Comparison of ENCODE assay signal across 24 mouse cellular contexts in genomic region chr16:18642291-18642690, GRCm38 (mm10). TPM values are rescaled to one million over a fixed set of nuclear protein-coding genes. Genes with fewer than 3 reads are reported as not detected.
DNase-seq lines count a peak whose midpoint lies in the region; ATAC-seq and TF ChIP-seq lines count a peak whose summit lies in the region.
"Had no signal": no experiment of that assay in that cellular context is flagged by ENCODE, and none has a peak within 500 bp of the region (broad histone marks: within the 10 kb centered on the region; RNA-seq: fewer than 3 reads in every experiment).

No protein-coding gene starts in this region.

- TF ChIP-seq CTCF in left cerebral cortex, adult 2 months (IDR thresholded peaks at IDR 0.05): no peak; the same call in 1 of the 2 replicates

- 0 out of 2 replicates have a peak, but pooled peaks have one; percentile 18 for ATAC-seq in embryonic facial prominence, embryonic 14.5 days (ENCODE audit: low read depth)
- no peak for ATAC-seq in forebrain, embryonic 15.5 days (replicated peaks)
- ATAC-seq: forebrain, postnatal 0 days; liver, postnatal 0 days; lung, postnatal 0 days had no signal

- H3K9ac ChIP-seq in embryonic facial prominence, embryonic 14.5 days (ENCODE audit: low read depth, low read length): no peak overlapping the region
- H3K9ac ChIP-seq in forebrain, embryonic 15.5 days (replicated peaks): no peak overlapping the region
- H3K9ac ChIP-seq: forebrain, postnatal 0 days; hindbrain, embryonic 13.5 days; liver, postnatal 0 days had no signal

- H3K27ac ChIP-seq in embryonic facial prominence, embryonic 14.5 days (replicated peaks; ENCODE audit: low read depth, low read length): no peak overlapping the region
- H3K27ac ChIP-seq in embryonic facial prominence, embryonic 10.5 days (replicated peaks): no peak overlapping the region
- H3K27ac ChIP-seq in left cerebral cortex, adult 2 months: peak overlapping the region; percentile 15; the same call in 1 of the 2 replicates
- H3K27ac ChIP-seq in forebrain, embryonic 15.5 days (replicated peaks): no peak overlapping the region
- H3K27ac ChIP-seq: forebrain, embryonic 10.5 days; heart, embryonic 10.5 days; hindbrain, embryonic 13.5 days; midbrain, embryonic 10.5 days had no signal

- no peaks in the 10 kb centered on the region for H3K27me3 ChIP-seq in embryonic facial prominence, embryonic 14.5 days (replicated peaks; ENCODE audit: control insufficient read depth, insufficient read depth, low read length)
- no peaks in the 10 kb centered on the region for H3K27me3 ChIP-seq in embryonic facial prominence, embryonic 10.5 days (replicated peaks; ENCODE audit: low read depth, poor library complexity, severe bottlenecking)
- no peaks in the 10 kb centered on the region for H3K27me3 ChIP-seq in forebrain, embryonic 15.5 days

- H3K4me3 ChIP-seq in embryonic facial prominence, embryonic 14.5 days (ENCODE audit: low read depth, low read length): no peak overlapping the region
- no peak overlapping the region for H3K4me3 ChIP-seq in embryonic facial prominence, embryonic 10.5 days
- no peak overlapping the region for H3K4me3 ChIP-seq in left cerebral cortex, adult 2 months
- H3K4me3 ChIP-seq in forebrain, embryonic 15.5 days: no peak overlapping the region
- H3K4me3 ChIP-seq: forebrain, embryonic 10.5 days; heart, embryonic 10.5 days; hindbrain, embryonic 13.5 days; midbrain, embryonic 10.5 days had no signal

- peaks cover 5% of the 10 kb centered on the region; the same call in 1 of the 2 replicates for H3K4me1 ChIP-seq in embryonic facial prominence, embryonic 14.5 days (ENCODE audit: control insufficient read depth, insufficient read depth, low read length)
- H3K4me1 ChIP-seq in embryonic facial prominence, embryonic 10.5 days: peaks cover 9% of the 10 kb centered on the region; the same call in 1 of the 2 replicates
- H3K4me1 ChIP-seq in forebrain, embryonic 15.5 days: no peaks in the 10 kb centered on the region
- H3K4me1 ChIP-seq: heart, embryonic 10.5 days had no signal

- no peaks in the 10 kb centered on the region for H3K9me3 ChIP-seq in embryonic facial prominence, embryonic 14.5 days (ENCODE audit: control insufficient read depth, low read length)
- H3K9me3 ChIP-seq in embryonic facial prominence, embryonic 10.5 days: no peaks in the 10 kb centered on the region
- H3K9me3 ChIP-seq in forebrain, embryonic 15.5 days: no peaks in the 10 kb centered on the region
- H3K9me3 ChIP-seq: forebrain, embryonic 10.5 days; heart, embryonic 10.5 days; hindbrain, embryonic 13.5 days; midbrain, embryonic 10.5 days had no signal

- no peaks in the 10 kb centered on the region for H3K36me3 ChIP-seq in embryonic facial prominence, embryonic 14.5 days (ENCODE audit: control insufficient read depth, insufficient read depth, low read length)
- H3K36me3 ChIP-seq in embryonic facial prominence, embryonic 10.5 days (replicated peaks): no peaks in the 10 kb centered on the region
- no peaks in the 10 kb centered on the region for H3K36me3 ChIP-seq in forebrain, embryonic 15.5 days
- H3K36me3 ChIP-seq: forebrain, embryonic 10.5 days; heart, embryonic 10.5 days; hindbrain, embryonic 13.5 days; midbrain, embryonic 10.5 days had no signal

- DNase-seq in embryonic facial prominence, embryonic 14.5 days (ENCODE audit: low spot score): no peak
- DNase-seq in embryonic facial prominence, embryonic 10.5 days (ENCODE audit: low spot score): no peak
- DNase-seq in layer of hippocampus, adult 9-11 months: peak; percentile 25
- DNase-seq in layer of hippocampus, postnatal 14 days (ENCODE audit: low spot score in 2 of 2): no peak
- peak; percentile 29 to 43 for DNase-seq in left cerebral cortex, adult 2 months (ENCODE audit: extremely low spot score in 1 of 2, low spot score in 2 of 2)
- peak; percentile 52 for DNase-seq in right cerebral cortex, postnatal 25 days
- DNase-seq: adrenal gland, postnatal 25 days; cerebellum, adult 11 months; cerebellum, adult 9-11 months; forebrain, postnatal 0 days; heart, postnatal 14 days; kidney, adult 11 months; kidney, postnatal 4 days; liver, postnatal 0 days; thymus, postnatal 14 days had no signal

- no peak overlapping the region for H3K4me2 ChIP-seq in embryonic facial prominence, embryonic 14.5 days (ENCODE audit: low read depth, low read length)
- H3K4me2 ChIP-seq in forebrain, embryonic 15.5 days (replicated peaks): no peak overlapping the region
- H3K4me2 ChIP-seq: hindbrain, embryonic 13.5 days had no signal

- intact Hi-C loops in left cerebral cortex, adult 2 months (cut with DNase I): no loop called here

- WGBS in embryonic facial prominence, embryonic 14.5 days: 43% methylated on average over 7 of the region's 7 CpGs
- 65% methylated on average over 7 of the region's 7 CpGs for WGBS in embryonic facial prominence, embryonic 10.5 days
- 55% methylated on average over 7 of the region's 7 CpGs for WGBS in forebrain, embryonic 15.5 days

RNA-seq across cellular contexts. Expression of gene Sept5, which starts 12.5 kb away (rescaled TPM):
- 34.1 and 43.5 TPM in 2 replicates for polyA plus RNA-seq in embryonic facial prominence, embryonic 14.5 days (2014; fragmentation: Nextera tagmentation; extraction: Ambion mirVana)
- polyA plus RNA-seq in embryonic facial prominence, embryonic 10.5 days (2016; fragmentation: Nextera tagmentation; extraction: Ambion mirVana): 30.2 and 32.2 TPM in 2 replicates
- total RNA-seq in layer of hippocampus, postnatal 14 days (2021): 100 to 1,000 TPM; 605 to 622 TPM
- total RNA-seq in left cerebral cortex, adult 2 months (2021): 100 to 1,000 TPM; 801 to 836 TPM
- 194 and 203 TPM in 2 replicates for polyA plus RNA-seq in forebrain, embryonic 15.5 days (2015; fragmentation: Nextera tagmentation; extraction: Ambion mirVana)

RNA-seq across cellular contexts. Expression of gene Gm49601, which starts 16.1 kb away (rescaled TPM):
- polyA plus RNA-seq in embryonic facial prominence, embryonic 14.5 days (2014; fragmentation: Nextera tagmentation; extraction: Ambion mirVana): 2.4 and 2.6 TPM in 2 replicates
- 3.2 and 3.6 TPM in 2 replicates for polyA plus RNA-seq in embryonic facial prominence, embryonic 10.5 days (2016; fragmentation: Nextera tagmentation; extraction: Ambion mirVana)
- total RNA-seq in layer of hippocampus, postnatal 14 days (2021): 100 to 1,000 TPM; 138 to 159 TPM
- total RNA-seq in left cerebral cortex, adult 2 months (2021): 100 to 1,000 TPM; 260 to 297 TPM
- 20.5 and 22.0 TPM in 2 replicates for polyA plus RNA-seq in forebrain, embryonic 15.5 days (2015; fragmentation: Nextera tagmentation; extraction: Ambion mirVana)
- total RNA-seq: common myeloid progenitor, adult 5-6 weeks; liver, adult 2 months had no signal
- polyA plus RNA-seq: liver, adult 2 months; liver, postnatal 0 days had no signal

RNA-seq across cellular contexts. Expression of gene Gp1bb, which starts 20.1 kb away (rescaled TPM):
- 3.0 and 3.1 TPM in 2 replicates for polyA plus RNA-seq in embryonic facial prominence, embryonic 14.5 days (2014; fragmentation: Nextera tagmentation; extraction: Ambion mirVana)
- 2.6 and 3.5 TPM in 2 replicates for polyA plus RNA-seq in embryonic facial prominence, embryonic 10.5 days (2016; fragmentation: Nextera tagmentation; extraction: Ambion mirVana)
- total RNA-seq in layer of hippocampus, postnatal 14 days (2021): 1 to 10 TPM; 2.1 to 3.0 TPM
- 1 to 10 TPM; 1.1 to 1.8 TPM for total RNA-seq in left cerebral cortex, adult 2 months (2021)
- 9.7 and 10.1 TPM in 2 replicates for polyA plus RNA-seq in forebrain, embryonic 15.5 days (2015; fragmentation: Nextera tagmentation; extraction: Ambion mirVana)
- total RNA-seq: adrenal gland, postnatal 25 days; gastrocnemius, adult 8-10 months; liver, adult 2 months had no signal
- polyA plus RNA-seq: liver, adult 2 months had no signal

RNA-seq across cellular contexts. Expression of gene Tbx1, which starts 51.8 kb away (rescaled TPM):
- polyA plus RNA-seq in embryonic facial prominence, embryonic 14.5 days (2014; fragmentation: Nextera tagmentation; extraction: Ambion mirVana): 10.5 and 12.4 TPM in 2 replicates
- 8.1 and 9.5 TPM in 2 replicates for polyA plus RNA-seq in embryonic facial prominence, embryonic 10.5 days (2016; fragmentation: Nextera tagmentation; extraction: Ambion mirVana)
- 1 to 10 TPM; 1.2 to 1.5 TPM for total RNA-seq in layer of hippocampus, postnatal 14 days (2021)
- total RNA-seq in left cerebral cortex, adult 2 months (2021): 1 to 10 TPM; 1.1 to 2.0 TPM
- 0.70 and 0.93 TPM in 2 replicates for polyA plus RNA-seq in forebrain, embryonic 15.5 days (2015; fragmentation: Nextera tagmentation; extraction: Ambion mirVana)
- total RNA-seq: adrenal gland, postnatal 25 days; common myeloid progenitor, adult 5-6 weeks; liver, adult 2 months had no signal
- polyA plus RNA-seq: liver, postnatal 0 days had no signal

Comparison
In these comparisons a context has a peak if more than half of its experiments do, and no peak if none do; other contexts are left out.
1. DNase-seq: peak in layer of hippocampus, adult 9-11 months (single experiment), left cerebral cortex, adult 2 months (2 of 2) and right cerebral cortex, postnatal 25 days (single experiment); none in embryonic facial prominence, embryonic 14.5 days (single experiment), embryonic facial prominence, embryonic 10.5 days (single experiment) and layer of hippocampus, postnatal 14 days (0 of 2).